Mouse (Mus musculus): ENCODE measurements around the gene Atg3.

DNA sequence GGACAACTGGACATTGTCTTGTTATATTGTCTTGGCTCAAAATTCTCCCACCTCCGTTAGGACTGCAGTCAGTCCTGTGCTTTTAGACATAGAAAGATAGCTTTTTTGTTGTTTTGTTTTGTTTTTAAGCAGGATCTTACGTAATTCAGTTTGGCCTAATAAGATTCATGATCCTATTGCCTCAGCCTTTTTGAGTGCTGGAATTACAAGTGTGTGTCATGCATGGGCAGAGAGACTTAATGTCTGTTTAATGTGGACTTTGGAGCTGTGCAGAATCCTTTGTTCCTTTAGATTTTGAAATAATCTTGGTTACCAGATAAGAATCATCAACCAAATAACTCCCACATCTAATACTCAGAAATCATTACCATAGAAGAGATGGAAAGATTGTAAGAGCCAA is 20.0 kb downstream of the Atg3 start:
- TF ChIP-seq CTCF (IDR thresholded peaks at IDR 0.05; ENCODE audit: low read depth) (no peak), EP300 (optimal IDR thresholded peaks at IDR 0.05) (no peak)

All from stomach, postnatal 0 days (tissue).